Mouse (Mus musculus) spleen, adult 2 months (tissue): ENCODE data around the gene Tnfsf13.
"Not testable (repeated sequence)": the region's sequence is repeated elsewhere in the genome, so short reads cannot be mapped to it uniquely, and the experiment has no call there.

Experiments
- CTCF ChIP-seq: fragments of 200-500 bp; IDR thresholded peaks from 2 replicates; pipeline ENCODE4 v1.5.1; 2011; ENCODE audit warnings: mild to moderate bottlenecking, inconsistent platforms; ENCODE audit not compliant: insufficient read depth, insufficient read length, insufficient replicate concordance; ENCODE audit errors: extremely low read depth
- POLR2A ChIP-seq: fragments of 200-500 bp; IDR thresholded peaks from 2 replicates; pipeline ENCODE4 v1.6.1; 2011; ENCODE audit warnings: low read depth, low read length, inconsistent platforms

GRCm38 (mm10) chr11:69702886-69703285, 17.3 kb upstream of the Tnfsf13 start:
- TF ChIP-seq CTCF, POLR2A: not testable (repeated sequence)
